Comparison of ENCODE assay signal across 22 mouse cellular contexts in genomic region chr8:94390910-94391309, GRCm38 (mm10). TPM values are rescaled to one million over a fixed set of nuclear protein-coding genes. Genes with fewer than 3 reads are reported as not detected.
DNase-seq lines count a peak whose midpoint lies in the region; ATAC-seq and TF ChIP-seq lines count a peak whose summit lies in the region.
"Had no signal": no experiment of that assay in that cellular context is flagged by ENCODE, and none has a peak within 500 bp of the region (broad histone marks: within the 10 kb centered on the region; RNA-seq: fewer than 3 reads in every experiment).

No protein-coding gene starts in this region.

- TF ChIP-seq CTCF in liver, adult 2 months (IDR thresholded peaks at IDR 0.05; ENCODE audit: low read depth, low read length): no peak

- H3K36me3 ChIP-seq in liver, adult 2 months (ENCODE audit: control insufficient read depth, insufficient read depth, low read length): peaks cover 75% of the 10 kb centered on the region
- H3K36me3 ChIP-seq in liver, embryonic 12.5 days: peaks cover 71% of the 10 kb centered on the region
- peaks cover 81% of the 10 kb centered on the region for H3K36me3 ChIP-seq in myocyte (ENCODE audit: control insufficient read depth, insufficient read depth)

- H3K9ac ChIP-seq in liver, adult 2 months (ENCODE audit: low read depth, low read length): peak overlapping the region; percentile 57
- H3K9ac ChIP-seq in liver, embryonic 12.5 days: no peak overlapping the region
- H3K9ac ChIP-seq: embryonic facial prominence, embryonic 12.5 days; forebrain, embryonic 13.5 days; forebrain, embryonic 15.5 days; forebrain, postnatal 0 days had no signal

- H3K27ac ChIP-seq in liver, adult 2 months (replicated peaks; ENCODE audit: insufficient read depth, low read depth, low read length): peak overlapping the region; percentile 57
- no peak overlapping the region for H3K27ac ChIP-seq in liver, embryonic 12.5 days
- H3K27ac ChIP-seq: embryonic facial prominence, embryonic 10.5 days; embryonic facial prominence, embryonic 12.5 days; forebrain, embryonic 13.5 days; forebrain, embryonic 15.5 days had no signal

- no peak for ATAC-seq in liver, embryonic 12.5 days
- ATAC-seq: activated CD4-positive, CD25-positive, alpha-beta regulatory T cell, adult 4 months; forebrain, embryonic 13.5 days; forebrain, embryonic 15.5 days; forebrain, postnatal 0 days; Patski had no signal

- peaks cover 25% of the 10 kb centered on the region for H3K4me1 ChIP-seq in liver, adult 2 months (ENCODE audit: control insufficient read depth, insufficient read depth, low read length)
- peaks cover 17% of the 10 kb centered on the region for H3K4me1 ChIP-seq in liver, embryonic 12.5 days

- no peak for TF ChIP-seq POLR2A in liver, adult 2 months (IDR thresholded peaks at IDR 0.05; ENCODE audit: extremely low read depth, insufficient read depth, low read length)
- peak; percentile 27 for TF ChIP-seq POLR2A in myocyte (IDR thresholded peaks at IDR 0.05; ENCODE audit: insufficient read length, low read depth)

- DNase-seq in adrenal gland, postnatal 14 days: peak; percentile 1
- DNase-seq in adrenal gland, postnatal 10 days: no peak
- DNase-seq in liver, adult 2 months (ENCODE audit: extremely low read depth, low read depth, low spot score): peak; percentile 43
- peak; percentile 3 for DNase-seq in A20 (ENCODE audit: low read depth, low spot score)
- no peak for DNase-seq in left cerebral cortex, postnatal 4 days
- DNase-seq: adrenal gland, adult 8-10 months; adrenal gland, postnatal 36 days; cerebellum, adult 11-12 months; cerebellum, adult 2 months; cerebellum, adult 9-10 months; cerebellum, postnatal 10 days; cerebellum, postnatal 25 days; forebrain, postnatal 0 days had no signal

- H3K79me2 ChIP-seq in liver, adult 2 months (ENCODE audit: control insufficient read depth, insufficient read depth, low read length): peaks cover 12% of the 10 kb centered on the region; the same call in 1 of the 2 replicates
- peaks cover 42% of the 10 kb centered on the region for H3K79me2 ChIP-seq in myocyte (ENCODE audit: control insufficient read depth, insufficient read depth)

- H3K9me3 ChIP-seq in liver, embryonic 12.5 days (replicated peaks): no peaks in the 10 kb centered on the region
- H3K9me3 ChIP-seq: embryonic facial prominence, embryonic 10.5 days; embryonic facial prominence, embryonic 12.5 days; forebrain, embryonic 13.5 days; forebrain, embryonic 15.5 days; G1E had no signal

- no peak overlapping the region for H3K4me3 ChIP-seq in liver, adult 2 months (ENCODE audit: insufficient read depth, low read depth, low read length)
- H3K4me3 ChIP-seq in liver, embryonic 12.5 days: no peak overlapping the region
- H3K4me3 ChIP-seq in myocyte: no peak overlapping the region
- H3K4me3 ChIP-seq: embryonic facial prominence, embryonic 10.5 days; embryonic facial prominence, embryonic 12.5 days; forebrain, embryonic 13.5 days; forebrain, embryonic 15.5 days had no signal

- intact Hi-C loops in left cerebral cortex, postnatal 4 days (cut with DNase I): no loop called here

- 77% methylated on average over 8 of the region's 8 CpGs for WGBS in liver, adult 2 months
- whole genome bisulfite sequencing in liver, embryonic 12.5 days (ENCODE audit: insufficient replicate concordance): 90% methylated on average over 8 of the region's 8 CpGs

- H3K4me2 ChIP-seq in liver, embryonic 12.5 days: no peak overlapping the region
- H3K4me2 ChIP-seq in myocyte (ENCODE audit: low read depth): peak overlapping the region; percentile 36
- H3K4me2 ChIP-seq: embryonic facial prominence, embryonic 12.5 days; forebrain, embryonic 13.5 days; forebrain, embryonic 15.5 days had no signal

- no peak overlapping the region for H3ac ChIP-seq in myocyte (ENCODE audit: control insufficient read depth, insufficient read length)

- H3K27me3 ChIP-seq in liver, adult 2 months (ENCODE audit: control insufficient read depth, insufficient read depth, low read length): no peaks in the 10 kb centered on the region
- no peaks in the 10 kb centered on the region for H3K27me3 ChIP-seq in liver, embryonic 12.5 days (replicated peaks)
- no peaks in the 10 kb centered on the region for H3K27me3 ChIP-seq in myocyte (ENCODE audit: control insufficient read depth, insufficient read depth, insufficient read length)
- H3K27me3 ChIP-seq: embryonic facial prominence, embryonic 12.5 days; forebrain, embryonic 13.5 days; forebrain, embryonic 15.5 days; Patski had no signal

TF ChIP-seq in myocyte, 11 proteins besides CTCF, POLR2A, EP300 and RAD21:
- TF ChIP-seq POLR2AphosphoS2 (IDR thresholded peaks at IDR 0.05; ENCODE audit: insufficient read length, low read depth): peak; percentile 54
- no peak for TF ChIP-seq E2F4 (IDR thresholded peaks at IDR 0.05; ENCODE audit: insufficient read depth)

RNA-seq across cellular contexts. Expression of gene Herpud1, which starts 4.7 kb away (rescaled TPM):
- total RNA-seq in adrenal gland, postnatal 14 days (2021): 112 and 114 TPM in 2 replicates
- 100 to 1,000 TPM in 1 of 2 experiments, 10 to 100 TPM in 1; 93.9 to 145 TPM for total RNA-seq in adrenal gland, postnatal 10 days (2021)
- 575 and 759 TPM in 2 replicates for total RNA-seq in liver, adult 2 months (2014; rRNA removed)
- polyA plus RNA-seq in liver, adult 2 months (2012; rRNA removed): 421 and 468 TPM in 2 replicates
- 76.5 and 84.4 TPM in 2 replicates for polyA plus RNA-seq in liver, embryonic 12.5 days (2016; fragmentation: Nextera tagmentation; extraction: Ambion mirVana)
- 292 TPM for polyA plus RNA-seq in myocyte (2012; fragmentation: generic; extraction: Trizol)
- 10 to 100 TPM; 34.4 to 36.1 TPM for total RNA-seq in left cerebral cortex, postnatal 4 days (2021)

RNA-seq across cellular contexts. Expression of gene Nlrc5, which starts 43.2 kb away (rescaled TPM):
- 2.0 and 9.7 TPM in 2 replicates for total RNA-seq in adrenal gland, postnatal 14 days (2021)
- total RNA-seq in adrenal gland, postnatal 10 days (2021): 1 to 10 TPM; 2.8 TPM
- 19.5 and 21.2 TPM in 2 replicates for total RNA-seq in liver, adult 2 months (2014; rRNA removed)
- polyA plus RNA-seq in liver, adult 2 months (2012; rRNA removed): 6.6 and 11.6 TPM in 2 replicates
- 0.08 and 0.12 TPM in 2 replicates for polyA plus RNA-seq in liver, embryonic 12.5 days (2016; fragmentation: Nextera tagmentation; extraction: Ambion mirVana)
- polyA plus RNA-seq in myocyte (2012; fragmentation: generic; extraction: Trizol): 0.40 TPM
- under 1 TPM; 0.30 to 0.81 TPM for total RNA-seq in left cerebral cortex, postnatal 4 days (2021)
- polyA plus RNA-seq: embryonic facial prominence, embryonic 10.5 days had no signal

Comparison
In these comparisons a context has a peak if more than half of its experiments do, and no peak if none do; other contexts are left out.
1. DNase-seq: peak in adrenal gland, postnatal 14 days (single experiment), liver, adult 2 months (single experiment) and A20 (single experiment); none in adrenal gland, postnatal 10 days (single experiment) and left cerebral cortex, postnatal 4 days (single experiment).